Mouse (Mus musculus) yolk sac, embryonic 10.5 days (tissue): ENCODE measurements at regions not wholly inside any gene's neighbourhood (a gene's known extent, or its start where the extent isn't known, plus 50 kb on each side); places are given as distances from the start of the nearest gene placed in this dataset.

Experiments
- DNase-seq: peaks from one replicate; pipeline ENCODE4 v3.0.0-alpha.2; 2017; ENCODE audit warnings: low spot score

DNA sequence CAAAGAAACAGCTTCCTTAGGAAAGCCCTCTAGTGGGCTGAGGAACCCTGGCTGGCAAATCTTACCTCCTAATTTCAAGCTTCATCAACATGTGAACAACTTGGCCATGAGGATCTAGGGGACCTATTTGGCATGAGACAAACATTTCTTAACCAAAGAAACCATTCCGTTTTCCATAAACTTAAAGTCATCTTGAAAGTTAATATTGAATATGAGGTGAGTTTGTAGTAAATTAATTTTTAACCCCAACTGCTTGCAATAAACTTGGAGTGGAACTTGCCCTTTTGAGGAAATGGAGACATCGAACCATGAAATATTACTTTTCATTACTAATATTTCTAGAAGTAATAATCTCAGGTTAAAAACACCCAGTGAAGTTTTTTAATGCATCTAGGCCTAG, 229.7 kb downstream of the Cdh26 start:
- DNase-seq, result no peak

DNA sequence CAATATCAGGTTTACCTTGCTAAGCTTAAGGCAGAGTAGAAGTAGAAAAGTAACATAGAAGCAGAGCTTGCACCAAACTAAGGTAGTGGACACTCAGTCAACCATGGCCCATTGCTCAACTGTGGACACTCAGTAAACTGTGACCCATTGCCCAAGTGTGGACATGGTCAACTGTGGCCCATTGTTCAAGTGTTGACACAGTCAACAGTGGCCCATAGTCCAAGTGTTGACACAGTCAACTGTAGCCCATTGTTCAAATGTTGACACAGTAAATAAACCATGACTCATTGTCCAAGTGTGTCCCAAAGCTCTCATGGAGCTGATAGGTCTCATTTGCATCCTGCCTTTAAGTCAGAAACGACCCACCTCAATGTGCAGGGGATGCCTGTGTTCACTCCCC, 232.1 kb downstream of the Cdh26 start:
- peak; percentile 32 for DNase-seq

DNA sequence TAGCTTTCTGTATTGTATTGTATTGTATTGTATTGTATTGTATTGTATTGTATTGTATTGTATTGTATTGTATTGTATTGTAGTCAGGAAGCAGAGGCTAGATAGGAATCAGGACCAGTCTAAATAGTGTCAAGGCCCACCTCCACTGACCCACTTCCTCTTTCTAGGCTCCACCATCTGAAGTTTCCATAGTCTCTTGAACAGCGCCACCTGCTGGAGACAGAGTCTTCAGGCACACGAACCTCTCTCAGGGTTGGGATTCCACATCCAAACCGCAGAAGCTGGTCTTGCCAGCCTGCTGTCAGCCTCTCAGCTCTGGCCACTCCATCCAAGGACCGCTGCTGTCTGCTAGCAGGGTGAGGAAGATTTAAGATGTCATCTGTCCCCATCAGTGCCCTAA, 234.6 kb downstream of the Cdh26 start:
- no peak for DNase-seq

DNA sequence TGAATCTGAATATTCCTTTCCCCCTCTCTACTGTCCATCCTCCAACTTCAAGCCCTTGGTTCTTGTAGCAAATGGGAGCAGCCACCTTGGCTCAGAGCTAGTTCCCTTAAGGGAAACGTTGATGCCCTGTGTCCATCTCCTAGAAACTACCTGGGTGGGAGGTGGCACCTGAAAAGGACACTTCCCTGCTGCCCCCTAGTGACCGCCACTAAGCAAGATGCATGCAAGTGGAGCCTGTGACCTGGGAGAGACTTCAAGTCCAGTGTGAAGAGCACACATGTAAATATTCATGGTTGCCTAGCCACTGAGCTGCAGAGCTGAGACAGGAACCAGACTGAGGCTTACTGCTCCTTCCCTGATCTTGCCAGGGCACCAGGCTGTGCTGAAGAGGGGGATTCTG, 238.1 kb downstream of the Cdh26 start:
- DNase-seq, result no peak

DNA sequence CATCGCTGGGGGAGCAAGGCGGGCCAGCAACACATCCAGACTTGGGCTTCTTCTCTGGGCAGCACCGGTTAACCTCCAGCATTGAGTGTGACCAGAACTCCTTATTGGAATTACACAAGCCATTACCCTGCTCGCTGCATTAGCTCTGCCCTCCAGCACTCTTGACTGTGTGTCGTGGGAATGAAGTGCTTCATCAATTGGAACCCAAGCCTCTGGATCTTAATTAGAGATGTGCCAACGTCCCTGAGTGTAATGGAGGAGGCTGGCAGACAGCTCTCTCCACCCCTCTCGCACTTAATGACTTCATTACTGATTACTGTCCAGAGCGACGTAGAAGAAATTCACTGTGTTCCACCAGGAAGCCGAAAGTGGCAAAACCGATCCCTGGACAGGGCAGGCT, 240.6 kb downstream of the Cdh26 start:
- DNase-seq, result no peak

GRCm38 (mm10) chr2:178673621-178674020, 243.3 kb downstream of the Cdh26 start:
- no peak for DNase-seq

- no peak for DNase-seq
These were observed 244.3 kb downstream of the Cdh26 start for GRCm38 (mm10) chr2:178674621-178675020.

DNA sequence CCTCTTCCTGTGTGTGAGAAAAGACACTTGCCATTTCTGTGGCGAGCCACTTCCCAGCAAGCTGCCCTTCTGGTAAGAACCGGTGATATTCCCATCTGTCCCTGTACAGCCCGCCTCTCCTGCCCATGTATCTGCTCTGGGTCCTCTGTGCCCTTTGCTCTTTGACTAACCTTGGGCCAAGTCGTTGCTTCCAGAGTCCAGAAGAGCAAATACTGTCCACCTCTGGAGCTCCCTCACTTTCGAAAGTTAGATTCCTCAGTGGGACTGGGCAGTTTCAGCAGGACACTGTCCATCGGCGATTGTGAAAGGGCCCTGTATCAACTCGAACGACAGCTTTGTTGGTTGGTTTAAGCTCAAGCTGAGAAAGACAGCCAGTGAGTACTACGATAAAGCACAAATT, 246.6 kb downstream of the Cdh26 start:
- peak; percentile 26 for DNase-seq

GRCm38 (mm10) chr2:178680368-178680767, 250.0 kb downstream of the Cdh26 start:
- no peak for DNase-seq

DNA sequence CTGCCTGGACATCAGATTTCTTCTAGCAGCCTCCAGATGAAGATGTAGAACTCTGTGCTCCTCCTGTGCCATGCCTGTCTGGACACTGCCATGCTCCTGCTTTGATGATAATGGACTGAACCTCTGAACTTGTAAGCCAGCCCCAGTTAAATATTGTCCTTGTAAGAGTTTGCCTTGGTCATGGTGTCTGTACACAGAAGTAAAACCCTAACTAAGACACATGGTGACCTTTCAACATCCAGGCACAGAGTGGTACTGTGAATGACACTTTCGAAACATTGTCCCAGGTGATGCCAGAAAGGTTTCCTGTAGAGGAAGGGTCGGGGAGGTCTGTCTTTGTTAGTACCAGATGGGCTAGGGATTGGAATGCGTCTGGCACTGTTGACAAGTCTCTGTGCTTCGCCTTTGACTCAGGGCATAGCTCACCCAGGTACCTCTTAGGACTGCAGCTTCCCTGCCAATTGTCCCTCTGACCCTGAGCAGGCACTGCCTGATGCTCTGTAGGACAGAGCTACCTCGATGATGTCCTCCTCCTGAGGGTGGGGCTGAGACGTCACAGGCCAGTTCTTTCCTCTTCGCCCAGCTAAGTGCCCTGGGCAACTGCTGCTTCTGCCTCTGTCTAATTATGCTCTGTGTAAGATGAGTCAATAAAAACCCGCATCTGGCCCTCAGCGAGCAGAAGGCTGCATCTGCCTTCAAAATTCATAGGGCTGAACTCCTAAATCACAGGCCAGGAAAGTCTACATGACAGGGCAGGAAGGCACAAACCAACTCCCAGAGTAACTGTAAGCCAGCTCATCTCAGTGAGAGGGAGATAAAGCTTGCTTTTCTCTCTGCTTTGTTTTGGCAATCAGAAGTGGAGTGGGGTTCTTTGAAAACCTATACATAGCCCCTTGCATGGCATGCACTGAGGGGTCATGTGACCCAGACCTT, 254.0 kb downstream of the Cdh26 start:
- DNase-seq, result no peak

GRCm38 (mm10) chr2:178685211-178685610, 254.9 kb downstream of the Cdh26 start:
- no peak for DNase-seq

DNA sequence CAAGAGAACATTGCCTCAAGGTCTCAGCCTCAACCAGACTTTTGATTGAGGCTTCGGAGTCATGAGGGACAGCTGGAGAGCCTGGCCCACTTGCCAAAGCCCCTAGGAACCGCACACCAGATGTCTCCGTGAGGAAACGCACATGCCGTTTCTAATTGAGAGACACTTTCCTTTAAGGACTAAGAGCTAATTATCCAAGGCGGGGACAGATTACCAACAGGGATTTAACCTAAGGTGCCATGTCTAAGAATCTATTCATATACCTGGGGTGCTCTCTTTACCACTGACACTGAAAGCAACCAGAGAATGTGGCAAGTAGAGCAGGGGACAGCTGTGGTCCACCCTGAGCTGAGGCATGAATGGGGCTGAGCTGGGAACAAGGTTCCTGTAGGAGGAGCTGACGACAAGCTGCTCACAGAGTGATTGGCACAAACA, 255.9 kb downstream of the Cdh26 start:
- no peak for DNase-seq

DNA sequence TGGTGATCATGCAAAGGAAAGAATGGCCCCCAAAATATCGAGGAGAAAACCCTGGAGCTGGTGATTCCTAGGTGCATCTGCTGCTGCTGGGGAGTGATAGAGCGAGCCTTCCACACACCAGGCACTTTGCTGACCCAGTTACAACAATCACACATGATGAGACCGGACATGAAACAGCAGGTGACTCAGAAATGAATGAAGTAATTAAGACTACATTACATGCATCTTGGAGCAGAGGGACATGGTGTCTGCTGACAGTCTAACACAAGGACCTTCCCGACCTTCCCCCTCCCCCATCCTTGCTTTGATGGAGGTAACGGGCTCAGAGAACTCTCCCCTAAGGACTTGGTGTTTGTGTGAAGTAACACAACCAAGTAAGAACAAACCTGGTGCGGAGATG, 258.3 kb downstream of the Cdh26 start:
- no peak for DNase-seq

DNA sequence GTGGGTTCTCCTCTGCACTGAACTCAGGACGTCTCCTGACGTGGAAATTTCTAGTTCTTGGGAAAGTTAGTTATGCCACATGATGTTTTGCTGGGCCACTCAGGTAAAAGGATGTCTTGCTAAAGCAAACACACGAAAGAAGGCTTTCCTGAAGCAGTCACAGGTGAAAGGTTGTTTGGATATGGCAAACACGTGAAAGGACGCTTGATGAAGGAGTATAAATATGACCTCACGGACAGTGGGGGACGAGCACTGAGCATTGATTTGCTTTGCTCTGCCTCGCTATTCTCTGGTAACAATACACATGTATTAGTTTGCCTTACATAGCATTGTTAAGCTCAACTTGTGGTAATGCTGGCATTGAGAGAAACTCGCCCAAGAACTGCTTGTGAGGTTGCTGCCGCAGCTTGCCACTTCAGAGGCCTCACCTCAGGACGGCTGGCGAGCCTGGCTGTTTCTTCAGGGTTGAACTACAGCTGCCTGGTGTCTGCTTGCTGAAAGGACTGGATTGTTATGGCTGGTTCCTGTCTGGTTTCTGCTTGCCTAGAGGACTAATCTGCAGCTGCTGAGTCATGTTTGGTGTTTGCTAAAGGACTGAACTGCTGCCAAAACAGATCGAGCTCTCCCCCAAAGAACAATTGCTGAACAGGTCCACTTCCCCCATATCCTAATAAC, 261.0 kb downstream of the Cdh26 start:
- DNase-seq, result peak; percentile 41

DNA sequence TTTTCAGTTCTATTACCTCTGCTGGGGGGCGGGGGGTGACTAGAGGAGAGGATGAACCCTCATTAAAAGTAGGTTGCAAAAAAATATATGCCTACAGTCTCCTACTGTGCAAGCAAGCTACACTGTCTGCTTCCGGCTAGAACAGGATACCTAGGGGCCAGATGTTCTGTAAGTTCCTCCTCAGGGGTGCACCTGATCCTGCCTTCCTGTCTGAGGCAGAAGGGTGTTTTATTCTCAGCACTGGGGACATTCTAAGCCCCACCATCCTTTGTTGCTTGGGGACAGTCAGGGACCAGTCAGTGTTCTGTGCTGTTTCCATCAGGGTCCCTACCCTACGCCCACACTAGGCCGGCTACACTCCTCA, 261.5 kb downstream of the Cdh26 start:
- DNase-seq, result no peak

GRCm38 (mm10) chr2:178692231-178692630, 261.9 kb downstream of the Cdh26 start:
- DNase-seq, result no peak

DNA sequence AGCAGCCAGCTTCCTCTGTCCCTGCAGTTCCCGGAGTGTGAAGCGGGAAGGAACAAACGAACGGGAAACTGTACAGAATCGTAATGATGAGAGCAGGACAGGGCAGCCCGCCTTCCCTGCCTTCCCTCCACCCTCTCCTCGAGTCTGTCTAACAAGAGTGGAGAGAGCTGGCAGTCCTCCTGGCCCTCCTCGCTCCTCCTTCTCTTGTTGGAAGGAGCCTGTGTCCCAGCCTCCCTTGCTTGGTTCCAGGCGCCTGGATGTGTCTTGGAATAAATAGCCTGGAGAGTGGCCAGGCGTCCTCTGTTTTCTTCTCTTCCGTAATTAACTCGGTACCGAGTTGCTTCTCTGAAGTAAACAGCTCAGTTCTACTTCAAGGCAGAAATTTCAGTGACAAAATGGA, 268.3 kb downstream of the Cdh26 start:
- DNase-seq, result no peak

- DNase-seq, result no peak
These were observed 270.5 kb downstream of the Cdh26 start for GRCm38 (mm10) chr2:178700825-178701224.

GRCm38 (mm10) chr2:178704510-178704909, 274.2 kb downstream of the Cdh26 start:
- DNase-seq, result no peak

DNA sequence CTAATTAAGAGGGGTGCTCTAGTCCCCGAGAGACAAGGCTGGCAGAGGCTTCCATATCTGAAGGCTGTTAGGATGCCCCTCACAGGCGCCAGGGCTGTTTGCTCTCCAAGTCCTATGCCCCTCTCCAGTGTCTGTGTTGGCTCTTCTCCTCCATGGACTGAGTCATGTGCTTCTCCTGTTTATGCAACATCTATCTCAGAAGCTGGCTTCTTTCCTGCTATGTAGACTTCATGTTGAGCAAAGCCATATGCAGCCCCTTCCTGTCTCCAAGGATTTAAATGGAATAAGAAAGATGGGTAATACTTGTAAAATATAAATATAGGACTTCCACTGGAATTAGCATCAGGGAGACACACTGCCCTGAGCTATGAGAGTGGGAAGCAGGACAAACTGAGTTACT, 278.3 kb downstream of the Cdh26 start:
- no peak for DNase-seq

- no peak for DNase-seq
These were observed 279.0 kb downstream of the Cdh26 start for GRCm38 (mm10) chr2:178709192-178709881.

DNA sequence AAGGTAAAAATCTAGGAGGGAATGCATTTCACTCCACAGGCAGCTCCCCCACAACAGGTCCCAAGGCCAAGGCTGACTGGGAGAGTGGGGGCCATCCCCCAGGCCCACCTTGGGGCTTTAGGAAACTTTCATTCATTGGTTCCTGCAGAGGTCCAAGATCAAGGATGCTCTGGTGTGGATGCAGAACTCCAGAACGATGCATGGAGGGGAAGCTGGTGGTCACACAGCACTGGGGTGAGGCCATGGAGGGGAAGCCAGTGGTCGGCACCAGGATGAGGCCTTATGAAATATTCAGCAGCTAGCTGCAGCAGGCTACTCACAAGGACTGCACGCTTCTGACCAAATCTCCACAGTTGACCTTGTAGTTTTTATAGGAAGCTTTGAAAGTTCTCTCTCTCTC, 279.7 kb downstream of the Cdh26 start:
- DNase-seq, result no peak

- no peak for DNase-seq
These were observed 281.3 kb downstream of the Cdh26 start for GRCm38 (mm10) chr2:178711587-178712080.
